Mouse (Mus musculus) thymus, postnatal 10 days (tissue): Measurements from ENCODE around the gene H2-T23.
A peak's percentile ranks its signal among the peaks of the same experiment; 100 is the strongest.

ENCODE experiments used
- DNase-seq, 2 experiments: peaks; one replicate each; pipeline ENCODE4 v3.0.0; 2021; ENCODE audit warnings: low spot score in 2 of 2

Gene H2-T23

GRCm38 (mm10) chr17:35994175-35994878 is 38.3 kb downstream of the H2-T23 start:
- DNase-seq = peak; percentile 67 to 71

GRCm38 (mm10) chr17:35993675-35994074 is 39.0 kb downstream of the H2-T23 start:
- peak; percentile 60 to 88 for DNase-seq

DNA sequence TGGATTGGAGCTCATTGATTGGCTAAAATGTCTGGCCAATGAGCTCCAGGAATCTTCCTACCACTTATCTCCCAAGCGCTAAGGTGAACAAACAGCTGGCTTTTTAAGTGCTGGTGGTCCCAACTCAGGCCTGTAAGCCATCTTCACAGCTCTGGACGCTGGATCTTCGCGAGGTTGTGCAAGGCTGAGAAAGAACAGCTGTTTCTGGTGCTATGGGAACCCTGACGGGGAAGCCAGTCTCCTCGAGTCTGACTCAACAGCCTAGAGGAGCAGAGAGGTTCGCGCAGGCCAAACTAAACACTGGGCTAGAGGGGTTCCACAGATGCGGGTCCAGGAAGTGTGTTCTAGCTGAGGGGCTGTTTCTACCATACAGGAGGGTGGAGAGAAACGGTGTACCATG is 40.9 kb downstream of the H2-T23 start:
- no peak for DNase-seq

GRCm38 (mm10) chr17:35981776-35982175 is 50.9 kb downstream of the H2-T23 start:
- DNase-seq = no peak

GRCm38 (mm10) chr17:35980363-35980754 is 52.3 kb downstream of the H2-T23 start:
- DNase-seq = no peak
